Mouse (Mus musculus): Measurements from ENCODE around the gene Slc44a4.

- TF ChIP-seq CTCF (IDR thresholded peaks at IDR 0.05; ENCODE audit: control insufficient read depth, insufficient read depth, insufficient replicate concordance, low read depth, low read length): no peak
- peak; percentile 99 for TF ChIP-seq POLR2A (IDR thresholded peaks at IDR 0.05; ENCODE audit: control insufficient read depth, low read depth, low read length)
Measured at GRCm38 (mm10) chr17:34952378-34953040, 38.2 kb downstream of the Slc44a4 start.
